Mouse (Mus musculus): ENCODE results near the gene Rbfox2.

Rbfox2 gene

DNA sequence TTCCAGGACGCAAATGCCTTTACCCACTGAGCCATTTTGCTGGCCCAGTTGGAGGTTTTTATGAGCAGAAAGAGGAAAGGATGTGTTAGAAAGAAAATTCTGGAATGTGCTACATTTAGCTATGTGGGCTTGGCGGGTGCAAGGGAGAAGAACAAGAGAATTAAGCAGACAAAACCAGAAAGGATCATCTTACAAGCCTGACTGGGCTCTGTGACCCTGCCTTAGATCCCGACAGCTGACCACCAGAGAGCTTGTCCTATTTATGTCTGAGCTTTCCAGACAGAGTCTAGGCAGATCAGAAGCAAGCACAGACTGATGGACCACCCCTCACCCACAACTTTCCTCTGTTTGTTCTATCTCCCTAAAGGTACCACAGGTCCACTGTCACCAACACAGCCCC, 275.5 kb downstream of the Rbfox2 start:
- no peak for DNase-seq (ENCODE audit: low spot score in 2 of 2)

DNA sequence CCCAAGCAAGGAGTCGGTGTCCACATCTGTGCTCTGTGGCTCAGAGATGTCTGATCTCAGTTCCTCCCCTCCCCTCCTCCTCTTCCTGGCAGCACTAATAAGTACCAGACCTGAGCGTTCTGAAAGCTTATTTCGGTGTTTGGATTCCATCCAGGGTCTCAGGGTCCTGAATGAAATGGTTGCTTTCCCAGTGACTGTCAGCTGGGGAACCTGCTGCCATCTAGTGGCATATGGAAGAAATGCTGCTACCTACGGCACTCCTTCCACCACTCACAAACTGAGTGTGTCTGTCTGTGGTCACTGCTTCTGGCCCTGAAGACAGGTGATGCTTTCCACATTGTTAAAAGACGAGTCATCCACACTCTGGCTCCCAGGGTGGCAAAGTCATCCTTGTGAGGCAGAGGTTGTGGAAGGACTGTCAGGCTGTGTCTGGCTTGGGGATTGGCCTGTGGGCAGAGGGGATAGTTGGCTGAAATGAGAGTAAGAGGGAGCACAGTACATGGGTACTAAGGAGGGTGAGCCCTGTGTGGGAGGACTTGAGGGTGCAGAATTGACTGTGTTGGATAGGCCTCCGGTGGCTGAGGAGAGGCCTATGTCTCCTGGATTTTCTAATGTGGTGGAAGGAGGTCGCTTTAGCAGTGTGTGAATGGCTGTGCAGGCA, 277.3 kb downstream of the Rbfox2 start:
- DNase-seq (ENCODE audit: low spot score in 2 of 2) = no peak
